Mouse (Mus musculus): ENCODE measurements around the gene Hlx. TPM values are rescaled to one million over a fixed set of nuclear protein-coding genes. Genes with fewer than 3 reads are reported as not detected.

Hlx gene
- total and polyA plus RNA-seq, 2 experiments from 2014 or later: 1.5 to 1.9 TPM

- ATAC-seq (ENCODE audit: low FRiP score) (no peak), DNase-seq (ENCODE audit: low spot score) (no peak)
- 0 out of 2 replicates have a peak, but pooled peaks cover 4% of the 10 kb centered on the region for H3K4me1 ChIP-seq (ENCODE audit: insufficient read depth, low read length)
- no peaks in the 10 kb centered on the region for H3K36me3 ChIP-seq (ENCODE audit: insufficient read depth, low read length)
- peak overlapping the region; percentile 45 for H3K4me2 ChIP-seq (ENCODE audit: low read depth, low read length, poor library complexity, severe bottlenecking)
- no peaks in the 10 kb centered on the region for H3K9me3 ChIP-seq (ENCODE audit: low read length)
- WGBS: 2% methylated on average over 18 of the region's 18 CpGs
- no peak overlapping the region for H3K9ac ChIP-seq (replicated peaks; ENCODE audit: low read length, poor library complexity, severe bottlenecking)
- peaks cover 69% of the 10 kb centered on the region for H3K27me3 ChIP-seq (ENCODE audit: insufficient read depth, low read length)
- H3K27ac ChIP-seq (ENCODE audit: low read depth, low read length): no peak overlapping the region
- peak overlapping the region; percentile 32 for H3K4me3 ChIP-seq (ENCODE audit: low read depth, low read length)
- no peak for TF ChIP-seq CTCF (IDR thresholded peaks at IDR 0.05)
Measured at GRCm38 (mm10) chr1:184731091-184731640, 1.3 kb downstream of the Hlx start.

- Histone ChIP-seq H3K36me3 (ENCODE audit: insufficient read depth, low read length) (no peaks in the 10 kb centered on the region), H3K9ac (replicated peaks; ENCODE audit: low read length, poor library complexity, severe bottlenecking) (no peak overlapping the region), H3K27ac (ENCODE audit: low read depth, low read length) (no peak overlapping the region), H3K9me3 (ENCODE audit: low read length) (no peaks in the 10 kb centered on the region), H3K4me3 (ENCODE audit: low read depth, low read length) (peak overlapping the region; percentile 6; the same call in 1 of the 2 replicates), H3K4me2 (ENCODE audit: low read depth, low read length, poor library complexity, severe bottlenecking) (no peak overlapping the region), H3K4me1 (ENCODE audit: insufficient read depth, low read length) (0 out of 2 replicates have a peak, but pooled peaks cover 4% of the 10 kb centered on the region), H3K27me3 (ENCODE audit: insufficient read depth, low read length) (peaks cover 69% of the 10 kb centered on the region)
- ATAC-seq (ENCODE audit: low FRiP score) (no peak), DNase-seq (ENCODE audit: low spot score) (no peak)
- no peak for TF ChIP-seq CTCF (IDR thresholded peaks at IDR 0.05)
- 4% methylated on average over 12 of the region's 12 CpGs for WGBS
Measured at GRCm38 (mm10) chr1:184730453-184731013, 1.9 kb downstream of the Hlx start.

GRCm38 (mm10) chr1:184729357-184730140 lies 2.9 kb downstream of the Hlx start:
- H3K9me3 ChIP-seq (ENCODE audit: low read length): no peaks in the 10 kb centered on the region
- no peak for ATAC-seq (ENCODE audit: low FRiP score)
- H3K27ac ChIP-seq (ENCODE audit: low read depth, low read length): no peak overlapping the region
- no peak overlapping the region for H3K9ac ChIP-seq (replicated peaks; ENCODE audit: low read length, poor library complexity, severe bottlenecking)
- 7% methylated on average over 19 of the region's 19 CpGs for WGBS
- peaks cover 71% of the 10 kb centered on the region for H3K27me3 ChIP-seq (ENCODE audit: insufficient read depth, low read length)
- H3K4me2 ChIP-seq (ENCODE audit: low read depth, low read length, poor library complexity, severe bottlenecking): no peak overlapping the region
- H3K4me1 ChIP-seq (ENCODE audit: insufficient read depth, low read length): 0 out of 2 replicates have a peak, but pooled peaks cover 4% of the 10 kb centered on the region
- H3K36me3 ChIP-seq (ENCODE audit: insufficient read depth, low read length): no peaks in the 10 kb centered on the region
- H3K4me3 ChIP-seq (ENCODE audit: low read depth, low read length): no peak overlapping the region
- DNase-seq (ENCODE audit: low spot score): no peak
- TF ChIP-seq CTCF (IDR thresholded peaks at IDR 0.05): no peak

GRCm38 (mm10) chr1:184728561-184729115 lies 3.8 kb downstream of the Hlx start:
- Histone ChIP-seq H3K4me3 (ENCODE audit: low read depth, low read length) (no peak overlapping the region), H3K9ac (replicated peaks; ENCODE audit: low read length, poor library complexity, severe bottlenecking) (no peak overlapping the region), H3K4me2 (ENCODE audit: low read depth, low read length, poor library complexity, severe bottlenecking) (no peak overlapping the region), H3K36me3 (ENCODE audit: insufficient read depth, low read length) (no peaks in the 10 kb centered on the region), H3K9me3 (ENCODE audit: low read length) (no peaks in the 10 kb centered on the region), H3K27ac (ENCODE audit: low read depth, low read length) (no peak overlapping the region), H3K27me3 (ENCODE audit: insufficient read depth, low read length) (peaks cover 74% of the 10 kb centered on the region), H3K4me1 (ENCODE audit: insufficient read depth, low read length) (0 out of 2 replicates have a peak, but pooled peaks cover 4% of the 10 kb centered on the region)
- DNase-seq (ENCODE audit: low spot score): no peak
- 6% methylated on average over 6 of the region's 6 CpGs for WGBS
- TF ChIP-seq CTCF (IDR thresholded peaks at IDR 0.05): no peak
- no peak for ATAC-seq (ENCODE audit: low FRiP score)

- Histone ChIP-seq H3K27me3 (ENCODE audit: insufficient read depth, low read length) (peaks cover 80% of the 10 kb centered on the region), H3K27ac (ENCODE audit: low read depth, low read length) (no peak overlapping the region), H3K9me3 (ENCODE audit: low read length) (no peaks in the 10 kb centered on the region), H3K4me3 (ENCODE audit: low read depth, low read length) (peak overlapping the region; percentile 34), H3K36me3 (ENCODE audit: insufficient read depth, low read length) (no peaks in the 10 kb centered on the region), H3K9ac (replicated peaks; ENCODE audit: low read length, poor library complexity, severe bottlenecking) (0 out of 2 replicates have a peak overlapping the region, but pooled peaks have one; percentile 13), H3K4me2 (ENCODE audit: low read depth, low read length, poor library complexity, severe bottlenecking) (peak overlapping the region; percentile 54), H3K4me1 (ENCODE audit: insufficient read depth, low read length) (0 out of 2 replicates have a peak, but pooled peaks cover 4% of the 10 kb centered on the region)
- 4% methylated on average over 49 of the region's 49 CpGs for WGBS
- no peak for ATAC-seq (ENCODE audit: low FRiP score)
- peak; percentile 31 for DNase-seq (ENCODE audit: low spot score)
- TF ChIP-seq CTCF (IDR thresholded peaks at IDR 0.05): no peak
Measured at GRCm38 (mm10) chr1:184727401-184728265, 4.8 kb downstream of the Hlx start.

All from midbrain, postnatal 0 days (tissue).